Mouse (Mus musculus) hindbrain, embryonic 12.5 days (tissue): ENCODE data around the gene Tor4a. TPM values are rescaled to one million over a fixed set of nuclear protein-coding genes. Genes with fewer than 3 reads are reported as not detected.
A peak's percentile ranks its signal among the peaks of the same experiment; 100 is the strongest.

ENCODE experiments used
- ATAC-seq: fragments of 200-750 bp; cut with Nextera tagmentation; 2 replicates; pipeline ENCODE4 v1.8.0; 2017; ENCODE audit warnings: moderate TSS enrichment; ENCODE audit not compliant: low FRiP score
- H3K27ac ChIP-seq: fragments of 300-500 bp; sonication (generic); 2 replicates; pipeline ENCODE4 v1.5.1; 2016; ENCODE audit warnings: mild to moderate bottlenecking
- H3K27me3 ChIP-seq: fragments of 300-500 bp; sonication (generic); 2 replicates; pipeline ENCODE4 v1.6.1; 2016; ENCODE audit warnings: mild to moderate bottlenecking
- H3K36me3 ChIP-seq: fragments of 300-500 bp; sonication (generic); 2 replicates; pipeline ENCODE4 v1.6.1; 2016; ENCODE audit warnings: mild to moderate bottlenecking
- H3K4me1 ChIP-seq: fragments of 300-500 bp; sonication (generic); 2 replicates; pipeline ENCODE4 v1.6.1; 2016
- H3K4me2 ChIP-seq: fragments of 300-500 bp; sonication (generic); replicated peaks from 2 replicates; pipeline ENCODE4 v1.6.1; 2016; ENCODE audit warnings: mild to moderate bottlenecking
- H3K4me3 ChIP-seq: fragments of 300-500 bp; sonication (generic); 2 replicates; pipeline ENCODE4 v1.5.1; 2016; ENCODE audit warnings: mild to moderate bottlenecking
- H3K9ac ChIP-seq: fragments of 300-500 bp; sonication (generic); 2 replicates; pipeline ENCODE4 v1.6.1; 2016; ENCODE audit warnings: mild to moderate bottlenecking, moderate library complexity
- H3K9me3 ChIP-seq: fragments of 300-500 bp; sonication (generic); replicated peaks from 2 replicates; pipeline ENCODE4 v1.6.1; 2016; ENCODE audit warnings: mild to moderate bottlenecking
- WGBS: fragments of 180-500 bp; shearing (Covaris S2); methylation state at CpG from one replicate; pipeline ENCODE4 v1.1.7; 2016; 5-methylcytosine and 5-hydroxymethylcytosine counted together
- polyA plus RNA-seq: library from polyadenylated mRNA; unstranded; fragments of >200 nt; fragmentation: Nextera tagmentation; extraction: Ambion mirVana; gene quantifications from 2 replicates; pipeline ENCODE4 v1.2.1, GENCODE M21; 2016

Gene Tor4a
- polyA plus RNA-seq, 1 experiment from 2014 or later: 2.4 TPM

DNA sequence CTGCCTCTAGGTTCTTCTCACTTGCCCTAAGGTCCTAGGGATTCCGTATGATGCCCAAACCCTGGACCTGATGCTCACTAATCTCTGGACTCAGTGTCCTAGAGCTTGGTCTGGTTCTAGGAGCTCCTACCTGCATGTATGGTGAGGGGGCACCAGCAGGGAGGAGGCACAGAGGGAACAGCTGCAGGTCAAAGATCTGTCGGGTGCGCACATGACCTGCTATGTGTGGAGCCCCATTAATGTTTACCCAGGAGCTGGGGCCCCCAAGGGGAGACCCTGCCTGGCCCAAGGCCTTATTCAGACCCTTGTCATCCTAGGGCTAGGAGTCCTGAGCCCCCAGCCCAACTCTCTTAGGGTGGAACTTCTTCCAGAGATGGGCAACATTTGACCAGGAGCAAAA is 37.4 kb upstream of the Tor4a start, which contains the start of gene Slc34a3:
Gene Slc34a3, minus strand, starts transcription at position 315 of the 400 bp plus-strand sequence.
- no peak within 1 kb of the TSS for H3K9ac ChIP-seq
- no peak within 1 kb of the TSS for H3K27ac ChIP-seq
- H3K36me3 ChIP-seq: no peaks in the 10 kb centered on the region
- ATAC-seq: no peak
- no peak within 1 kb of the TSS for H3K4me3 ChIP-seq
- H3K4me2 ChIP-seq: no peak within 1 kb of the TSS
- peaks cover 25% of the 10 kb centered on the region for H3K27me3 ChIP-seq
- WGBS: 87% methylated on average over 3 of the region's 3 CpGs
- H3K4me1 ChIP-seq: no peaks in the 10 kb centered on the region
- H3K9me3 ChIP-seq: no peaks in the 10 kb centered on the region

DNA sequence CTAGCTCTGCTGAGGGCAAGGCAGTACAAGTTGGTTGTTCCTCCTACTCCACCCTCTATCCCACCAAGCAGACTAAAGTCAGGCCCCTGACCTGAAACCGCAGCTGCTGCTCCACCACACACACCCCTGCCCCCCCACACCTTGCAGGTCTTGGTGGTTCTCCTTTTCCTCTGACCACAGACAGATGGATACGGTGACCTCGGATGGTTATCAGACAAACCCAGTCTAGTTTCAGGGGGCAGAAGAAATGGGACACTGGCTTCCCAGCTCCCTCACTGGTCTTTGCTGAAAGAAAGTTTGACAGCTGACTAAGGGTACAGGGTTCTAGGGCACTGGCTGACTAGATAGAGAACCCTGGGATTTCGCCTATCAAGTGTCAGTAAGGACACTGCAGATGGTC is 36.7 kb upstream of the Tor4a start:
- WGBS: 85% methylated on average over 4 of the region's 4 CpGs
- ATAC-seq: no peak
- peaks cover 23% of the 10 kb centered on the region for H3K27me3 ChIP-seq

DNA sequence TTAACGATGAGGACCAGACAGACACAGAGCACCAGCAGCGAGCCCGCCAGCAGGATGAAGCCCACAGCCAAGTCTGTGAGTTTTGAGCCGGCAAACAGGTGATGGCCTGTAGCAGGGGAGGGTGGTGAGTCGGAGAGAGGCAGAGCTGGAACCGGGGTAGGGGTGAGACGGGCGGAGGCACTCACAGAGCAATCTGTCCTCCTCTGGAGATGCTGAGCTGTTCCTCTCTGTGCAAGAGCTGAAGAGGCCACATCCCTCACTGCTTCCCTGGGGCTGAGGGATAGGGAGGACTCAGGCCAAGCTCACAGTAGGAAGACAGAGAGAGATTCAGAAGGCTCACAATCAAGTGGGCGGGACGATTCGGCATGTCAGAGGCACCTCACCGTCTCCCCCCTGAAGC is 34.4 kb upstream of the Tor4a start:
- ATAC-seq: no peak
- H3K9me3 ChIP-seq: no peaks in the 10 kb centered on the region
- no peak overlapping the region for H3K4me3 ChIP-seq
- no peak overlapping the region for H3K27ac ChIP-seq
- peaks cover 7% of the 10 kb centered on the region for H3K4me1 ChIP-seq
- peaks cover 19% of the 10 kb centered on the region for H3K27me3 ChIP-seq
- no peaks in the 10 kb centered on the region for H3K36me3 ChIP-seq
- H3K9ac ChIP-seq: no peak overlapping the region
- no peak overlapping the region for H3K4me2 ChIP-seq
- WGBS: 60% methylated on average over 12 of the region's 12 CpGs

More for the DNA sequence above, 36.7 kb upstream of the Tor4a start:
- H3K36me3 ChIP-seq: no peaks in the 10 kb centered on the region
- H3K9me3 ChIP-seq: no peaks in the 10 kb centered on the region
- no peak overlapping the region for H3K4me2 ChIP-seq
- H3K4me1 ChIP-seq: peaks cover 6% of the 10 kb centered on the region
- H3K9ac ChIP-seq: no peak overlapping the region
- H3K4me3 ChIP-seq: no peak overlapping the region
- H3K27ac ChIP-seq: no peak overlapping the region

DNA sequence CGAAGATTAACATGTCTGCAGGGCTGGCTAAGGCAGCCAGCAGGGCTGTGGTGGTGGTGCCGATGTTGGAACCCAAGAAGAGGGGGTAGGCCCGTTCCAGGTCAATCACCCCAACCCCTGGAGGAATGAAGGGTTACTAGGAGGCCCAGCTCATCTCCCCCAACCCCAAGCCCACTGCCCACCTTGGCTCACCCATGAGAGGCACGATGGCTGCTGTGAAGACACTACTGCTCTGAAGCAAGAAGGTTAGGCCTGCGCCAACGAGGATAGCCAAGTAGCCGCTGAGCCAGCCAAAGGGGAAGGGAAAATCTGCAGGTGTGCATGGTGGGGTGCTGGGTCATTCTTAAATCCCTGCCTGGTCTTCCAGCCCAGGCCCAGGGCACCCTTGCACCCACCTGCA is 33.9 kb upstream of the Tor4a start:
- Histone ChIP-seq H3K4me2 (no peak overlapping the region), H3K4me1 (peaks cover 10% of the 10 kb centered on the region), H3K36me3 (no peaks in the 10 kb centered on the region), H3K9ac (no peak overlapping the region), H3K4me3 (no peak overlapping the region), H3K27me3 (peaks cover 18% of the 10 kb centered on the region), H3K9me3 (no peaks in the 10 kb centered on the region), H3K27ac (no peak overlapping the region)
- 87% methylated on average over 7 of the region's 7 CpGs for WGBS
- ATAC-seq: no peak

DNA sequence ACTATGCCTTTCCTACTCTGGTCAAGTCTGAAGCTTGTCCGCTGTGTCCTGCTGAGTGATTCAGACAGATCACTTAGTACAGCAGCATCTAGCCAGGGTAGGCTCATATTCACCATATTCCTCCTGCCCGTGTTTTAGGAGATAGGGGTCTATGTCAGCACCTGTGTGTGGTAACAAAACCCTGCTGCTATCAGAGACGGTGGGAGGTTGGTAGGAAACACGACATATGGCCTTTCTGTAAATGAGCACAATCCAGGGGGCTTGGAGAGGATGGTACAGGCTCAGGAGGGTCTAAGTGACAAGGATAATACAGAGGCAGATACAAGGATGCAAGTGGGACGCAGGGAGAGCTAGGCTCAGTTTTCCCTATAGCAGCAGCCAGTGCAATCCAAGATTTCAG is 32.9 kb upstream of the Tor4a start:
- H3K27ac ChIP-seq: no peak overlapping the region
- no peak for ATAC-seq
- WGBS: 85% methylated on average over 5 of the region's 5 CpGs

DNA sequence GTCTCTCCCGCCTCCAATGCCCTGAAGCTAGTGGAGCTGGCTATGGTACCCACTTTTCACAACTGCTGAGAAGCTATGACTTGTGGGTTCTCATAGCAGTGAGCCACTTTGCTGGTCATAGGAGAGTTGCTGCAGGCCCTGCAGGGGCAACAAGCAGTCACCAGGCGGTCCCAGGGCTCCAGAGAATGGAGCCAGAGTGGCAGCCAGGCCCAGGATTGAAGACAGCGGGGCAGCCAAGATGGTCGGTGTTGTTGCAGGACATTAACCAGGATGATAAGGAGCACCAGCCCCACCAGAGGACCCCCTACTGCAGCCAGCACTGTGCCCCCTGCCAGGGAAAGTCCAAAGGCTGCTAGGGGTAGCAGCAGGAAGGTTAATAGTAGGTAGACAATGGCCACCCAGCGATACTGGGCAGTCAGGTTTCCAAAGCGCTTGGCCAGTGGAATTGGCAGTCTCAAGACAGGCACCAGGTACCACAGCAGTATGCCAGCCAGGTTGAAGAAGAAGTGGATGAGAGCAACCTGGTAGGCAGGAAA is 32.4 kb upstream of the Tor4a start:
- peaks cover 13% of the 10 kb centered on the region for H3K27me3 ChIP-seq
- peak overlapping the region; percentile 34; the same call in 1 of the 2 replicates for H3K4me2 ChIP-seq
- no peak overlapping the region for H3K4me3 ChIP-seq
- H3K27ac ChIP-seq: 0 out of 2 replicates have a peak overlapping the region, but pooled peaks have one; percentile 31
- peak overlapping the region; percentile 8; the same call in 1 of the 2 replicates for H3K9ac ChIP-seq
- H3K36me3 ChIP-seq: no peaks in the 10 kb centered on the region
- no peaks in the 10 kb centered on the region for H3K9me3 ChIP-seq
- H3K4me1 ChIP-seq: peaks cover 12% of the 10 kb centered on the region
- WGBS: 74% methylated on average over 6 of the region's 6 CpGs
- no peak for ATAC-seq

More for the DNA sequence above, 32.9 kb upstream of the Tor4a start:
- H3K36me3 ChIP-seq: no peaks in the 10 kb centered on the region
- H3K4me1 ChIP-seq: peaks cover 12% of the 10 kb centered on the region
- H3K27me3 ChIP-seq: peaks cover 18% of the 10 kb centered on the region
- no peak overlapping the region for H3K4me3 ChIP-seq
- H3K9me3 ChIP-seq: no peaks in the 10 kb centered on the region
- no peak overlapping the region for H3K9ac ChIP-seq
- H3K4me2 ChIP-seq: no peak overlapping the region

DNA sequence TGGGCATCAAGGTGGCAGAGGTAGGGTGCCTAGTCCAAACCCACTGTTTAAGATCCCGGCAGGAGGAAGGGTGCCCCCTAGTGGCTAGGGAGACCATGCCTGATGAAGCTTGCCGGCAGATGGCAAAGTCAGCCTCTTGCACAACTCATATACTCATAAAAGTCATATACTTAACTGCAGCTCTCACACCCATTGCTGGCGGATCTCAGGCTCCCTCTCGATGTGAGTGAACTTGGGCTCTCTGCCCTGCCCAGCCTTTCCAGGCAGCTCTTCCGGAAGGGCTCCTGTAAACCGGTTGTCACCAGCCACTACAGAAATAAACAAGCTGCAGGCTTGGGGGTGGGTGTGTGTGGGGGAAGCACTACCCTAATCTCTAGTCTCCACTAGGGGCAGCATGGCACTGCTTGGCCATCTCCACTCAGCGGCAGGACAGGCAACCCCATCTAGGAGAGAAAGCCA is 31.8 kb upstream of the Tor4a start:
- peak overlapping the region; percentile 8; the same call in 1 of the 2 replicates for H3K9ac ChIP-seq

DNA sequence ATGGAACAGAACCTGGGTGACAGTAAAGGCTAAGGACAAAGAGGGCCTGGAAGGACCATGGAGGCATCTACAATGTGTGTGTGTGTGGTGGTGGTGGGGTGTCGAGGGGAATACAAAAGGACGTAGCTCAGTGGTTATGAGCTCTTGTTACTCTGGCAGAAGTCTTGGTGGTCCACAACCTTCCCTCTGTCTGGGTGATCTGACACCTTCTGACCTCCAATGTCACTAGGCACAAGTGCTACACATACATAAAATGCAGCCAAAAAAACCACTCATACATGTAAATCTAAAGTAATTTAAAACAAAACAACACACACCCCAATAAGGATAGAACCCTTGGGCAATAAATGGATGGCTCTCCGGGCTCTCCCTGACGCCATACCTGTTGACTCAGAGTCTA is 30.7 kb upstream of the Tor4a start:
- Histone ChIP-seq H3K27me3 (peaks cover 10% of the 10 kb centered on the region), H3K4me3 (no peak overlapping the region), H3K36me3 (no peaks in the 10 kb centered on the region), H3K4me2 (no peak overlapping the region), H3K27ac (no peak overlapping the region), H3K9me3 (no peaks in the 10 kb centered on the region), H3K4me1 (peaks cover 20% of the 10 kb centered on the region), H3K9ac (no peak overlapping the region)
- 87% methylated on average over 4 of the region's 4 CpGs for WGBS
- ATAC-seq: no peak

More for the DNA sequence above, 31.8 kb upstream of the Tor4a start:
- peaks cover 16% of the 10 kb centered on the region for H3K4me1 ChIP-seq
- H3K4me3 ChIP-seq: 0 out of 2 replicates have a peak overlapping the region, but pooled peaks have one; percentile 6
- H3K9me3 ChIP-seq: no peaks in the 10 kb centered on the region
- H3K4me2 ChIP-seq: peak overlapping the region; percentile 34
- H3K36me3 ChIP-seq: no peaks in the 10 kb centered on the region
- WGBS: 2% methylated on average over 7 of the region's 7 CpGs
- peak overlapping the region; percentile 31; the same call in 1 of the 2 replicates for H3K27ac ChIP-seq
- no peak for ATAC-seq
- H3K27me3 ChIP-seq: peaks cover 10% of the 10 kb centered on the region

DNA sequence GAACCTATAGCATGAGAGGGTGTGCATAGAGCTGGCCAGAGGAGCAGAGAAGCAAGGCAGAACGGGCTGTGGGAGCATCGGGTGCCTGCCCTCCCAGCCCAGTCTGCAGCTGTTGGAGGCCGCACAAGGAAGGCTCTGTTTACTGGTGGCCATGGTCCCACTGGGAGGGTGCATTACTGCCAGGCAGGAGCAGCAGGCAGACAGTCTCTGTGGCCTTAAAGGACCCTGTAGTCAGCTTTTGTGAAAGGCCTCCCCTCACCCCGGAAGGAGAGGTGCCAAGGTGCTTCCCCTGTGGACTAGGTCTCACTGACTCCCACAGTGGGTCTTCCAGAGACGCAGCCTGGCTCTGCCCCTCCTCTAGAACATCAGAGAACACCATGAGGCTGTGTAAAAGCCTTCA is 30.2 kb upstream of the Tor4a start:
- ATAC-seq: no peak
- H3K27me3 ChIP-seq: peaks cover 8% of the 10 kb centered on the region
- no peak overlapping the region for H3K4me3 ChIP-seq
- no peaks in the 10 kb centered on the region for H3K9me3 ChIP-seq
- H3K4me2 ChIP-seq: no peak overlapping the region
- peaks cover 20% of the 10 kb centered on the region for H3K4me1 ChIP-seq
- peaks cover 1% of the 10 kb centered on the region for H3K36me3 ChIP-seq
- H3K27ac ChIP-seq: no peak overlapping the region
- 88% methylated on average over 5 of the region's 5 CpGs for WGBS
- H3K9ac ChIP-seq: no peak overlapping the region

DNA sequence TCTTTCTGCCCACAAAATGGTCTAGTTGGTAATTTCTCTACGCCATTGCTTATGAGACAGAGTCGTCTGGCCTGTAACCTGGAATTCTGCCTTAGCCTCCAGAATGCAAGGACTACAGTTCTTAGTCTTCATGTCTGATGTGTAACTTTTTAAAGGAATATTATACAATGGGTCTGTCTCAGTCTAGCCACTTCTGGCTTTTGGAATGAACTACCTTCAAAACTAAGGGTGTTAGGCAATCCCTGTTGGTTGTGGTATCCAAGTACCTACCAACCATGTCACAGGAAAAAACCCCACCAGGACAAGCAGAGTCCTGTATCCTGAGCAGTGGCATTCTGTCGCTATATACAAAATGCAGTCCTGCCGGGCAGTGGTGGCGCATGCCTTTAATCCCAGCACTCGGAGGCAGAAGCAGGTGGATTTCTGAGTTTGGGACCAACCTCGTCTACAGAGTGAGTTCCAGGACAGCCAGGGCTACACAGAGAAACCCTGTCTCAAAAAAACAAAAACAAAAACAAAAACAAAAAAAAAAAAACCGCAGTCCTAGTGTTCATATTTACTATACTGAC is 29.2 kb upstream of the Tor4a start:
- whole genome bisulfite sequencing: 76% methylated on average over 8 of the region's 8 CpGs

DNA sequence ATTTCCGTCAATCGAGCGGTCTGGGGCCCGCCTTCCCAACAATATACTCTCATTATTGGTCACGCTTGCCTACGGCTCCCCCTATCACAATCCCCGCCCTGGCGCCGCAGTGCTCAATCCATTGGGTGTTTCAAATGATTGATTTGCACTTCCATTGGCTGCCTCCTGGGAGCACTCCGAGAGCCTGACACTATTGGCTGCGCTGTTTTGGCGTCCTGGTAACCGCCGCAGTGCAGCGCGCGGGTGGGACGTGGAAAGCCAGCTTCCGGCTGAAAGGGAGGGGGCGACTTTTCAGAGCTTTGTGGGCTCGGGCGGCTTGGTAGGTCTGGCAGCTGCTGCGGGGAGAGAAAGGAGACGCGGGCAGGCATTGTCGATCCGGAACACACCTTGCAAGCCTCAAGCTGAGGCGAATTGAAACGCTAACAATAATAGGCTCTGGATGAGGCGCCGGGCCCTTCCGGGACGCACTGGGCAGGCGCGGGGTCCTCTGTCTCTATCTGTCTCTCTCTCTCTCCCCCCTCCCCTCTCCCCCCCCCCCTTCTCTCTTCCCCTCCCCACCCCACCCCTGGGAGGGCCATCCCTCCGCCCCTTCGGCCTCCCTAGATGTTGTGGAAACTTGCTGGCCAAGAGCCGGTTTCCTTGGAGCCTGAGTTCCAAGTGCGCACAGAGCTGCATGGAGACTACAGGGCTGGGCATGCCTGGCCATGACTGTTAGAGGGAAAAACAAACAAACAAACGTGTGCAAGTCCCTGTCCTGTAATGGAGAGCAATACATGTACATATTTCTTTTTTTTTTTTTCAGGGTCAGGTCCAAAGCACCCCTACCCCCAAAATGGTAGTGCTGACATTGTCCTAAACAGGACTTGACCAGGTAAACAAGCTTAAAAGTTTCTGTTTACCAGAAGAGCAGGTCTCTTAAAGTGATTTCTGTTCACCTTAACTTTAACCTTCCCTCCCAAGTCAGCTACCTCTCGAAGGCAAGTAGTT is 28.4 kb upstream of the Tor4a start:
- no peaks in the 10 kb centered on the region for H3K9me3 ChIP-seq
- WGBS: 2% methylated on average over 39 of the region's 41 CpGs
- H3K27ac ChIP-seq: peak overlapping the region; percentile 97
- peak overlapping the region; percentile 69 for H3K9ac ChIP-seq
- peaks cover 5% of the 10 kb centered on the region for H3K36me3 ChIP-seq
- peak; percentile 98 for ATAC-seq
- 0 out of 2 replicates have a peak, but pooled peaks cover 2% of the 10 kb centered on the region for H3K27me3 ChIP-seq
- peak overlapping the region; percentile 72 for H3K4me3 ChIP-seq
- H3K4me1 ChIP-seq: peaks cover 23% of the 10 kb centered on the region
- peak overlapping the region; percentile 59 for H3K4me2 ChIP-seq

More for the DNA sequence above, 29.2 kb upstream of the Tor4a start:
- Histone ChIP-seq H3K4me3 (no peak overlapping the region; the same call in 1 of the 2 replicates), H3K27me3 (0 out of 2 replicates have a peak, but pooled peaks cover 2% of the 10 kb centered on the region), H3K27ac (peak overlapping the region; percentile 97), H3K4me2 (peak overlapping the region; percentile 59), H3K9me3 (no peaks in the 10 kb centered on the region), H3K9ac (no peak overlapping the region), H3K4me1 (peaks cover 23% of the 10 kb centered on the region), H3K36me3 (peaks cover 5% of the 10 kb centered on the region)
- ATAC-seq: no peak

DNA sequence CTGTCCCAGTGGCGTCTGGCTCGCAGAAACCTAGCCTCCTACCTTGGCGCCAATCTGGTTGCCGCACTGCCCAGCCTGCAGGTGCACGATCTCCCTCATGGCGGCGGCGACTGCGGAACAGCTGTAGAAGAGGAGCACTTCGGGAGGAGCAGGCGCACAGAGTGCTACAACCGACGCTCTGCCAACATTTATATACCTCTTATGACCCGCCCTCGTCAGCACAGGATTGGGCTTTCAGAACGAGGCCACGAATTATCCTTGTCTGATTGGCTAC is 27.7 kb upstream of the Tor4a start, which contains the start of gene Tubb4b:
Gene Tubb4b, minus strand, starts transcription at position 211 of the 274 bp plus-strand sequence.
- Histone ChIP-seq H3K4me3 (peak within 1 kb of the TSS; percentile 72), H3K4me2 (peak within 1 kb of the TSS; percentile 81), H3K4me1 (peaks cover 23% of the 10 kb centered on the region), H3K9ac (peak within 1 kb of the TSS; percentile 84), H3K27ac (peak within 1 kb of the TSS; percentile 97), H3K27me3 (0 out of 2 replicates have a peak, but pooled peaks cover 2% of the 10 kb centered on the region), H3K9me3 (no peaks in the 10 kb centered on the region), H3K36me3 (peaks cover 5% of the 10 kb centered on the region)
- no peak for ATAC-seq
- WGBS: 0% methylated on average over 17 of the region's 17 CpGs
